Mouse (Mus musculus) ES-CJ7 (cell line): ENCODE measurements around the gene Tbc1d23.
"Not testable (repeated sequence)": the region's sequence is repeated elsewhere in the genome, so short reads cannot be mapped to it uniquely, and the experiment has no call there.

Experiments used
- DNase-seq: peaks from one replicate; pipeline ENCODE4 v3.0.0; 2011; ENCODE audit warnings: low read depth, low spot score

The Tbc1d23 gene

GRCm38 (mm10) chr16:57231089-57231936 lies at the start of gene Tbc1d23:
TSS of gene Tbc1d23 (minus strand) at chr16:57231504.
- DNase-seq = peak; percentile 100

GRCm38 (mm10) chr16:57280221-57281217 lies 49.2 kb upstream of the Tbc1d23 start:
- peak; percentile 79 for DNase-seq

GRCm38 (mm10) chr16:57278976-57279626 lies 47.8 kb upstream of the Tbc1d23 start:
- no peak for DNase-seq

- DNase-seq = peak; percentile 39
Measured at GRCm38 (mm10) chr16:57269751-57270150, 38.4 kb upstream of the Tbc1d23 start.

GRCm38 (mm10) chr16:57268058-57268841 lies 36.9 kb upstream of the Tbc1d23 start:
- no peak for DNase-seq

- no peak for DNase-seq
Measured at GRCm38 (mm10) chr16:57267068-57267467, 35.8 kb upstream of the Tbc1d23 start.

- DNase-seq = no peak
Measured at GRCm38 (mm10) chr16:57260152-57260551, 28.8 kb upstream of the Tbc1d23 start.

- no peak for DNase-seq
Measured at GRCm38 (mm10) chr16:57259356-57260083, 28.2 kb upstream of the Tbc1d23 start.

- peak; percentile 47 for DNase-seq
Measured at GRCm38 (mm10) chr16:57251589-57252421, 20.5 kb upstream of the Tbc1d23 start.

GRCm38 (mm10) chr16:57250991-57251390 lies 19.7 kb upstream of the Tbc1d23 start:
- DNase-seq = no peak

- no peak for DNase-seq
Measured at GRCm38 (mm10) chr16:57247464-57247863, 16.2 kb upstream of the Tbc1d23 start.

- DNase-seq = no peak
Measured at GRCm38 (mm10) chr16:57246596-57246995, 15.3 kb upstream of the Tbc1d23 start.

GRCm38 (mm10) chr16:57243858-57244248 lies 12.5 kb upstream of the Tbc1d23 start:
- peak; percentile 84 for DNase-seq

- DNase-seq = peak; percentile 80
Measured at GRCm38 (mm10) chr16:57243205-57243857, 12.0 kb upstream of the Tbc1d23 start.

- DNase-seq = no peak
Measured at GRCm38 (mm10) chr16:57242857-57243204, 11.5 kb upstream of the Tbc1d23 start.

GRCm38 (mm10) chr16:57235871-57236510 lies 4.7 kb upstream of the Tbc1d23 start:
- DNase-seq = no peak

- DNase-seq = not testable (repeated sequence)
Measured at GRCm38 (mm10) chr16:57231937-57232310, 620 bp upstream of the Tbc1d23 start.

GRCm38 (mm10) chr16:57226444-57226843 lies 4.9 kb downstream of the Tbc1d23 start:
- no peak for DNase-seq
